Mouse (Mus musculus) erythroblast, adult 5-6 weeks (primary cell): Measurements from ENCODE around the gene Cdh4. TPM values are rescaled to one million over a fixed set of nuclear protein-coding genes. Genes with fewer than 3 reads are reported as not detected.

Source experiments
- ATAC-seq: replicated peaks from 2 replicates; pipeline ENCODE4 v1.8.0; 2016; ENCODE audit warnings: moderate number of reproducible peaks, mild to moderate bottlenecking, moderate TSS enrichment, inconsistent platforms; ENCODE audit not compliant: poor library complexity, low FRiP score, severe bottlenecking
- total RNA-seq, 2 experiments: library from RNA; stranded (forward) in 1 of 2; stranded (reverse) in 1 of 2; fragments of 150-400 nt in 1 of 2; fragments of 200-764, 138-1000 nt in 1 of 2; gene quantifications; 2 replicates each; pipeline versions ENCODE4 v1.2.3 to v1.2.4; 2015 to 2017; ENCODE audit warnings: low replicate concordance in 2 of 2

The Cdh4 gene
- total RNA-seq, 2 experiments from 2014 or later: not detected

DNA sequence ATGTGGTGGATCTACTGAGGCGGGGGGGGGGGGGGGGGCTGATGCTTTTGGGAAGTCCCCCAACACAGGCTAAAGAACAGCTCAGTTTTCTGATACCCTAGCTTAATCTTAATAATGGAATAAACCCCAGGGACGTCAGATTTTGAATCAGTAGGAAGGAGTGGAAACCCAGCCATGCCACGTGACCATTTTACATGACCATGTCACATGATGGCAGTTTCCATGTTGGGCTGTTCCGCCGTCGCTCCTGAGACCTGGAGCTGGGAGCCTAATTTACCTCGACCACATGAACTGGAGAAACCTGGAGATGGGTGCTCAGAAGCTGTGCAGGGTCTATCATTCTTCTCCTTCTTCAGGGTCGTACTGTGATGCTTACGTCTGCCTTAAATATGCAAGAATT, 207.9 kb downstream of the Cdh4 start:
- ATAC-seq: no peak

DNA sequence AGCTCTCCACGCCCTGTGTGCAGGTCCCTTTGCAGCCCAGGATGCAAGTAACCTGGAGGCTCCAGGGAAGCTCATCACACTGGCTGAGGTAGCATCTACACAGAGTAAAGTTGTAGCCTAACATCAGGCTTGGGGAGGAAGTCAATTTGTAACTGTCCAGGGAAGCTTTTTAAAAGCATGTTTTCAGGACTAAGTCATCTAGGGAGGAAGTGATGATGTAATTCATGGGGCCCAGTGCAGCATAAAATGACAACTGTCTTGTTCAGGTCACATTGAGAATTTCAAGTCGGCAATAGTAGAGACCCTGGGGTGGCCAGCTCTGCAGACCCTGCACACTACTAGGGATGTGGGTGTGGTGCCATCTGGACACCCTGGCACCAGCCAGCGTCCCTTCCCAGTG, 213.3 kb downstream of the Cdh4 start:
- ATAC-seq: no peak

DNA sequence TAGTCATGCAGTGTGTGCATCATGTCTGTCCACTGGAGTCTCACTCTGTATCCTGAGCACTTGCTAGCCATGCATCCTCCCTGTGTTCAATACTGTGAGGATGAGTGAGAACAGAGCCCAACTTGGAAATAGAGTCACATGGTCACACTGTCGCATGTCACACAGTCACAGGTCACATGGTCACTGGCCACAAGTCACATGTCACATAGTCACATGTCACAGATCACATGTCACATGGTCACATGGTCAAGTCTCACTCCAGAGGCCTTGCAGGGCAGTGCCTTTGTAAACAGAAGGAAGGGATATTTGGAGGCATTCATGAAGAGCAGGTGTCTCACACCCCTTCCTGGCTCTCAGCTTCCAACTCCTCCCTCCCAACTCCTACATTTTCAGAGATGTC, 217.0 kb downstream of the Cdh4 start:
- no peak for ATAC-seq

DNA sequence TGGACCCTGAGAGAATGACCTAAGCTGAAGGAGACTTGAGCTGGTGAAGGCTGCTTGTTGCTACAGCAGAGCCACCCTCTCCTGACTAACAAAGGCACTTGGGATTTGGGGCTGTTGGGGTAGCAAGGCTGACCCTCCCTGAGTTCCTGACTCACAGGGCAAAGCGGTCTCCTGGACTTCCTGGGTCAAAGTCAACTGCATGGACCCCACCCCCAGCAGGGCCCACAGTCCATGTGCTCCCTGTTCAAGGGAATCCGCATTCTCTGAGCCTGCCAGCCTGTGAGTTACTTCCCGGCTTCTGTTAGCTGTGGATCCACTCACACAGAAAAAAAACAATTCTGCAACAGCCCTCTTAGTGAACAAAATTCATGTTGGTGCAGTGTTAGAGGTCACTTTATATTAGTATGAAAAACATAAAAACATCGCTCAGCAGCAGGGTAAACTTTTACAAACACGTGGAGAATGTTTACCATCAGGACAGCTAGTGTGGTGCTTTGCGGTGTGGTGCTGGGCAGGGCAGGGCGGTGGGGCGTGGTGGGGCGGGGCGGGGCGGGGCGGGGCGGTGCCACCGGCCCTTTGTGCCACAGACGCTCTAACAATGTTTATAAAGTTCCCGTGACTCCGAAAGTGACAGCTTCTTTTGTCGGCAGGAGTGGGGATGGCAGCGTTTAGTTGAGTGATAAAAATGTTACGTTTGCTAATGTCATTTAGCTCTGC, 219.9 kb downstream of the Cdh4 start:
- no peak for ATAC-seq

DNA sequence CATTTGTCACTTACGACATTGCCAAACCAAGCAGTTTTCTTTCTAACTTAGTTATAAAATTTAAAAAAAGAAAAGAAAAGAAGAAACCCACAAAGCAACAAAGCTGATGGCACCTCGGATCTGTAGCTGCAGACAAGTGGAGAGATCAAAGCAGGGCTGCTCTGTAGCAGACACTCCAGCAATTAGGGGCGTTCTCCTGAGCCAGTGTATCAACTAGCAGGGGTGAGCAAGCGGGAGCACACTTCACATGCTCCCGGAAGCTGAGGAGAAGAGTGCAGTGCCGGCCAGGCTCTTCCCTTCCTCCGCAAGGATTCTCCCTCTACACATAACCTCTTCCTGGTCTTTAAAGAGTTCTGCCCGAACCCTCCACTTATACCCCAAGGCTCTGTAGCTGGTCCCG, 220.5 kb downstream of the Cdh4 start:
- no peak for ATAC-seq

DNA sequence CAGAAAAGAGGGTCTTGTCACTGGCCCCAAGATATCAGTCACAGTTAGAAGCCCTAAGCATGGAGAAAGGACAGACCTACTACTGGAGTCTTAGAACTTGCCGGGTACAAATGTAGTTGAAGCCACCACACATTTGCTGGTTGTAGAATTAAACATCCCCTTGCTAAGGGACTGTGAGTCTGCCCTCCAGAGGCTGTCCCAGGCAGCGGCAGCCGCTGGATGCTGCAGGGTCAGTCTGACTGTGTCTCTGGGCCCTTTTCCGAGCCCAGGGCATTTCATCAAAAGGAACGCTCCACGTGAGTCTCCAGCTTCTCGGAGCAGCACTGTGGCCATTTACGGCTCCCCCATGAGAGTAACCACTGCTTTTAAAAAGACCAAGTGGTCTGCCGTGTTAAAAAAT, 221.4 kb downstream of the Cdh4 start:
- no peak for ATAC-seq

DNA sequence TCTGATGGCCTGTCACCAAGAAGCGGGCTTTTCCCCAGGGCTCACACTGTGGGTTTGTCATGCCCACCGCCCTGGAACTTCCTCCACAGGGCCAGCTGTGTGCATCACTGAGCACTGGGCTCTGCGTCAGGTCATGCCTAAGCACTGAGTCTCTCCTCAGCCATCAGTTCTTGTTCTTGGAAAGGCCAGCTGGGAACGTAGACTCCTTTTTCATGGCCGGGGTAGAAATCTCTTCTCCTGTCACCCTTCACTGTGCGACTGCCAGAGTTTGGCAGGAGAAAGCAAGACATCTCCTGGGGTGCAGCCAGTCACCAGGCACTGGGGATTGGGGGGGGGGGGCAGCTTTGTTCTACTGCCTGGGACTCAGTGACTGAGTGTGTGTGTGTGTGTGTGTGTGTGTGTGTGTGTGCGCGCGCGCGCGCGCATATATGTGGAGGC, 222.0 kb downstream of the Cdh4 start:
- ATAC-seq: no peak

DNA sequence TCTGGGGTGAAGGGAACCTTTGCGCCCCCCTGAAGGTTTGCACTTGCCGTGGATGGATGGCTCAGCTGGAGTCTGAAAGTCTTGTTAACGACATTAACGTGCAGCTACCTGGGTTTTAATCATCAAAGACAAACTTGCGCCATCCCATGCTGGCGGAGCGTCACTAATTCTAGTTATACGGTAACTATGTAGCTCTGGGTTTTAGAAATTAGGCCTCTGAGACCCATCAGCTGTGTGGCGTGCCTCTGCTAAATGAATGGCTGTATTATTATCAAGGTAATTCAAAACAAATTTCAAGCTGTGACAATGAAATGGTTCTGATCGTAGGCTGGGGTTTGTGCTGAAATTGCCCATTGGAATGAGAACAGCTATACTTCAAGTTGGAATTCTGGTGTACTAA, 228.5 kb downstream of the Cdh4 start:
- ATAC-seq: no peak

DNA sequence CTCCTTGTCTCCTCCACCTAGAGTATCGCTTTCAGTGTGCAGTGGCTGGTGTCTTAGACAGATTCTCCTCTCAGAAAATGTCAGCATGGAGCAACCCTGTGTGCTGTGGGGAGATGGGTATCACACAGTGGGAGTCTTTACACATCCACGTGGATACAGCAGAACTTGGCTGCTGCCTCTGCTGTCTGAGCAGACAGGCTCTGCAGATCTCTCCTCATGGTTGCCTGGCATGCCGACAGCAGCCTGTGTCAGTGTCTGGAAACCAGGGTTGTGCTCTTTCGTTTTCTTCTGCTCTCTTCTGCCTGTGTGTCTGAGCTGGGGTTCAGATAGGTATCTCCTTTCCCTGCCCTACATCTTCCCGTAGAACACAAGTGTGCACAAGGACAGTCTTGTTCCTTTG, 237.6 kb downstream of the Cdh4 start:
- ATAC-seq: no peak

DNA sequence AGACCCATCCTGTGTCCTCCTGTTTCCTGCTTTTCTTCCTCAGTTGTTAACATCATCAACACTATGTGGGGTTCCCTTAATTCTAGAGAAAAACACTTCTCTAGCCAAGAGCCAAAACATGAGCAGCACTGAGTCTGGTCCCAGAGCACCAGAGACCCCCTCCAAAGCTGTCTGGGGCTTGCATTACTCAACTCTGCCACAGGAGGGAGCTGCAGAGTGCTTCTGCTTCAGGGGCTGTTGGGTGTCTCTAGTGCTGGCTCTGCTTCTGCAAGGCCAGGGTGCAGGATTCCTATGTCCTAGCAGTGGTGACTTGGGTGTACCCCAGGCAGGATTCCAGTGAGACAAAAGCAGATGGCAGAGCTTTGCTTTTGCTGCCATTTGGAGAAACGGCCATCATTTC, 239.2 kb downstream of the Cdh4 start:
- no peak for ATAC-seq

DNA sequence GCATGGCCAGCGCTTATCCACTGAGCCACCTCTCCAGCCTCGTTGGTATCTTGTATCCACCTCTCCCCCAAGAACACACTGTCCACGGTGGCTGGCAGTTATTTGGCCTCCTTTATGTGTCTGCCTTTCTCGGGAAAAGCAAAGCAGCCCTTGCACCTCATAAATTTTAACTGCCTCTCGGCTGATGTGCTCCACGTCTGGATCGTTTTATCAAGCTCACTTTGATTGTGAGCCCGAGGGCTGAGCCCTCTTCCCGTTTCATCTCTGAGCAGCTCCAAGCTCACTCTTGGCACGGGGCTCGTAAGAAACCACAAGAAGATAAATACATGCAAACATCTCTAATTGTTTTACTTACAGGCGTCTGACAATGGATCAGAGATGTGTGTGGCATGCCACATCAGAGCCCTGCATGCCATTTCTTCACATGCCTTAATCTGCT, 245.0 kb downstream of the Cdh4 start:
- no peak for ATAC-seq

DNA sequence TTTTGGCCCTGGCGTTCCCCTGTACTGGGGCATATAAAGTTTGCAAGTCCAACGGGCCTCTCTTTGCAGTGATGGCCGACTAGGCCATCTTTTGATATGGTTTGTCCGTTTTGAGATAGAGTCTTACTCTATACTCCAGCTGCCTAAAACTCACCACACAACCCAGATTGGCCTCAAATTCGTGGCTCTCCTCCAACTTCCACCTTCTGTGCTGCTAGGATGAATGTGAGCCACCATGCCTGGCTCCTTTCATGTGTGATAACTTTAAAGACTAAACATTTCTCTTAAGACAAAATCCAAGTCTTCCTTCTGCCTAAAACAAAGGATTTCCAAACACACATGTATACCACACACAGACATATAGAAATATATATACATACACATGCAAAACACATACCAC, 246.7 kb downstream of the Cdh4 start:
- ATAC-seq: no peak

DNA sequence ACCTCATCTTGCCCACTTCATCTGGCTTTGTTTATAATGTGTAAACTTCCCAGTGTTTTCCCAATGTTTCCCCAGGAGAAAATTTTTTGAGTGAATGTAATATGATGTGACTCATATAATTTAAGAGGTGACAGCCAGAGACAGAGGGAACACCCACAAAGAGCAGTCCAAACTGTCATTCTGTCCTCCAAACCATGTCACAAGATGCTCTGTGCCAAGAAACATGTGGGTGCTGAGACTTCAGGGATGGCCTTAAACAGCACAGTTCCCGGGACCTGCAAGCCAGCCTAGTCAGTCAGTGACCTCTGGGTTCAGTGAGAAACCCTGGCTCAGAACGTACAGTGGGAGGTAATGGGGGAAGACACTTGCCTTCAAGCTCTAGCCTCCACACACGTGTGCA, 247.5 kb downstream of the Cdh4 start:
- ATAC-seq: no peak

DNA sequence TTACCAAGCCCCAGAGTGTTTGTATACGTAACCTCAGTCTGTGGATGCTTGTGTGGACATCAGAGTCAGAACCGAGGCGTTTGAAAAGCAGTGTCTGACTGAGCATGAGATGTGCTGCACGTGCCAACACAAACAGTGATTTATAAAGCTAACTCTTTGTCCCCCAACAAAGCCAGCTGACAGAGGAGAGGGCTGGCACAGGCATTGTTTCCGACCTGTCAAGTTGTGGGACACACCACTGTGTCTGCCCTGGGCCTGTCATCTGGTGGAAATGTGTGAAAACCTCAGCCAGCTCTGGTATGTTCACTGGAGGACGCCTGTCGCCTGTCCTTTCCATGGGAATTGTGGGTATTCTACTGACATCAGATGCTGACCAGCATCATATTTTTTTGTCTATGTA, 248.3 kb downstream of the Cdh4 start:
- ATAC-seq: no peak

DNA sequence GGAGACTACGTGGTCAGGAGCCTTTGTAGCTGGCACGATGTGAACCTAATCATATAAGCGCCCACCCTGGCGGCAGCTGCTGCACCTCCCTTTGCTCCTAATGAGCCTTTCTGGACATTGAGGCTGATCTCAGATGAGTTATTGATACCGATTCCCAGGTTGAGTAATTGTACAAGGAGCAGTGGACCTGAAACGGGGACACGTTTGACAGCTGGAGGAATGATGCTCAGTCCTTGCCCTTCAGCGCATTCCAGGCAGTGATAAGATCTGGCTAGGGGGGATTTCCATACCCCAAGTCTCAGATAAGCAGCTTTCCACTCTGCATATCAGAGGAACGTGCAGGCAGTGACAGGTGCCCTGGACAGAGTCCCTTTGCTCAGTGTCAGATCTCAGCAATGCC, 252.7 kb downstream of the Cdh4 start:
- ATAC-seq: no peak

DNA sequence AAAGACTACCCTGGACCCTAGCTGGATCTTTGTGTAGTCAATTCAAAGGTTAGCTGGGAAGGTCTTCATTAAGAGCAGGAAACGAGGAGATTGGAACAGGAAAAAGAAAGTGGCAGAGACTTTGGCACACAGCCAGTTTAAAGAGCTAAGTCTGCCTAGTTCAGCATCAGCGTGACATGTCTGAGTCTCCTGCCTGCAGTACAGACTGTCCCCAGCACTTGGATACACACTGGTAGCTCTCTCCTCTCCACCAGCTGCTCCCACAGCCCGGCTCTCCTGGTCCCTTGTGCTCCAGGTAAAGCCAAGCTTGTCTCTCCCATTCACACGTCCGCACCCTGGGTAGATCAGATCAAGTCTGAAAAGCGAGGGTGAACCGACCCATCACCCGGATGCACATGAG, 255.4 kb downstream of the Cdh4 start:
- no peak for ATAC-seq

DNA sequence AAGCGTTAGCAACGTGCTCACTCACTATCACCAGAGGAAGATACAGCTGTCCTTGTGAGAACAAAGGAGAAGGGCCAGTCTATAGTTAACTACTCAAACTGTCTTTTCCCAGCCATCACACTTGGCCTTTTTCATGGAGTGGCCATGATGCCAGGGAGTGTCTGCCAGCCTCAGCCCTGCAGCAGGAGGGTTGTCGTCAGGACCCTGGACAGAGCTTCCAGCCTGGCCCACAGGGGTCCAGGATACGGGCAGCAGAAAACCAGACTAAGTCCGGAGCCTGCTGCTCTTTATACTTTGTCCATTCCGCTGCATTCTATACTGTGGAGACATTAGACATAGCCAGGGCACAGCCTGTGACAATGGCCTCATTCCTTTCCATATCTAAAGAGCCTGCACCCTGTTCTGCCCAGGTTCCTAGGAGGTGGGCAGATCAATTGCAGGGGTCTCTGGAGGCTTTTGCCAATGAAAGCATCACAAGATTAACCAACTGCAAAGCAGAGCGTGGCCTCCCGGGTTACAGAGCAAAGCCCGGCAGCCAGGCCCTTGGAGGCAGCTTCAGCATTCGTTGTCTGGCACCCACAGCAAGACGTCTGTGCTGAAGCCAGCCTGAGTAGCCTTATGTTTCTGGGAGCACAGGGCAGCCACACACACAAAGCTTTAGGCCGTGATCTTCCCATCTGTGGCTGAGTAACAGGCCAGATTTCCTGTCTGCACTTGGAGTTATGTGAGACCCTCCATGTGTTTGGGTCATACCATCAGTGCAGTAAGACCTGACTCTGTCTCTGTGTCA, 256.2 kb downstream of the Cdh4 start:
- no peak for ATAC-seq

DNA sequence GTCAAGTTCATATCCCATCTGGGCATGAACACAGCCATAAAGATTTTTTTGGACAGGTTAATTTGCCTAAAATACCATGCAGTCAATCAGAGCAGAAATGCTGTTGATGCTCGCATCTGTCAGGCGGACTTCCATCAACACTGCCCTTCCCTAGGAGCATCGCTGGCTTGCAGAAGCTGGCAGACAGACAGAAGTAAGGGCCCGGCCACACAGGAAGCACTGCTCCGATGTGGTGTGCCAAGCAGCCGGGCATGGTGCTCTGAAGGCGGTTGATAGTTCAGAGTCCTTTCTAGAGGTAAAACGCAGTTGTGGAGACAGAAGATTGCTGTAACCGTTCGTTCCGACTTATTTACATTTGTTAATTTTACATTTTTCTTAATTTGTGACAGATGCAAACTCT, 262.8 kb downstream of the Cdh4 start:
- ATAC-seq: no peak

DNA sequence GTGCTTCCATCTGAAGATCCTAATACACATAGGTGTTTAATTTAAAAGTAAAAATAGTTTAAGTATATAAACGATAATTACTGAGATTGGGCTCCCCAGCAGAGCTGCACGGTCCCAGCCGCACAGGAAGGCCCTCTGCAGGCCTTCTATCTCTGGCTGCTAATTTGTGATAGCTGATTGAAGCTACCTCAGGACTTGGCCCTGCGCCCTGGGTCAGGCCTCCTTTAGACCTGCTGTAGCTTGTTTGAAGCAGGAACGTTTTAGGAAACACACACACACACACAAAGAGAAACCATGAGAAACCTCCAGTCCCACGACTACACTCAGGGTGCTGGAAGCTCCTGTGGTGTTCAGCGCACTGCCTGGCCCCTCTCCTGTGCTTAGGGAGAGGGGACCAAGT, 263.2 kb downstream of the Cdh4 start:
- no peak for ATAC-seq

DNA sequence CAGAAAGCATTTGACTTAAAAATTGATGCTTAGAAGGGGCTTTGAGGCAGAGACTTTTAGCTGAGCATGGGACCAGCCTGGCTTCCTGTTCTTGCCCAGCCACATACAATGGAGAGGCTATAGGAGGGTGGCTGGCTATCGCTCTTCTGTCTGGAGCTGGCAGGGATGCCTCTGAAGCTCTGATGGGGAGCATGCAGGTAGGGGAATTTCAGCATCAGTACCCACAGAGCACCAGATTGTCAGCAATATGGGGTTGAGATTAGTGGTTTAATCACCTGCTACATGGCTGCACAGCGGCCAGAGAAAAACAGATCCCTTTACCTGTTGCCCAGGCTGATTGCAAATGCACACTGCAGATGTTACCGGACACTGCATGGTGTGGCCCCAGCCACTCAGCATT, 264.4 kb downstream of the Cdh4 start:
- no peak for ATAC-seq

DNA sequence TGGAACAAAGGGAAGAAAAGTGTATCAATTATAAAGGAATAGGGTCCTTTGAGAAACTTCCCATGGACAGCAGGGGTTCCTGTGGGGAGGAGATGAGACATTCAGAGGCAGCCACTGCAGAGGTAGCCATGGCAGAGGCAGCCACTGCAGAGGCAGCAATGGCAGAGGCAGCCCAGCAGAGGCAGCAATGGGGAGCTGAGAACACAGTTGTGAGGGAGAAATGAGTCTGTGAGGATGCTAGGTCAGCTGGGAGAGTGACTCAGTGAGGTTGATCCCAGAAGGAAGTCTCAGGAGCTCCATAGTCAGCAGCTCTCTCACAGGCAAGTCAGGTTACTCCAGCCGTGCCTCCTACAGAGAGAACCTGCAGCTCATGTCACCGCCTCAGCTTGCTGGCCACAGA, 266.9 kb downstream of the Cdh4 start:
- ATAC-seq: no peak

DNA sequence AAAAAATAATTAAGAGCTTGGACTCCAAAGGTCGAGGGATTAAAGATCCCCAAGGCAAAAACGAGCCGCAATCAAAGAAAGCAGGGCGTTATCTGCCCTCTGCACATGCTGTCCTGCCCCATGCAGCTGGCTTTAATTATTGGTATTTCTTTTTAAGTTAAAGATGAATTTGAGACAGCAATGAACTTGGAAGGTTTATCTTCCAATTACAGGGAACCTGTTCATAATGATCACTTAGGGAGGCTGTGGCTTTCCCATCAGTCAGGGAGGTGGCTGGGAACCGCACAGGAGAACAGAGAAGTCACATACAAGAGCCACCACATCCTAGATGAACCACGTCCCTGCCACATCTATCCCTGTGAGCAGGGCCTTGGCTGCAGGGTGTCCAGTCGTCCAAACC, 270.5 kb downstream of the Cdh4 start:
- no peak for ATAC-seq
